Mouse (Mus musculus): ENCODE measurements around the gene Drd4.

DNA sequence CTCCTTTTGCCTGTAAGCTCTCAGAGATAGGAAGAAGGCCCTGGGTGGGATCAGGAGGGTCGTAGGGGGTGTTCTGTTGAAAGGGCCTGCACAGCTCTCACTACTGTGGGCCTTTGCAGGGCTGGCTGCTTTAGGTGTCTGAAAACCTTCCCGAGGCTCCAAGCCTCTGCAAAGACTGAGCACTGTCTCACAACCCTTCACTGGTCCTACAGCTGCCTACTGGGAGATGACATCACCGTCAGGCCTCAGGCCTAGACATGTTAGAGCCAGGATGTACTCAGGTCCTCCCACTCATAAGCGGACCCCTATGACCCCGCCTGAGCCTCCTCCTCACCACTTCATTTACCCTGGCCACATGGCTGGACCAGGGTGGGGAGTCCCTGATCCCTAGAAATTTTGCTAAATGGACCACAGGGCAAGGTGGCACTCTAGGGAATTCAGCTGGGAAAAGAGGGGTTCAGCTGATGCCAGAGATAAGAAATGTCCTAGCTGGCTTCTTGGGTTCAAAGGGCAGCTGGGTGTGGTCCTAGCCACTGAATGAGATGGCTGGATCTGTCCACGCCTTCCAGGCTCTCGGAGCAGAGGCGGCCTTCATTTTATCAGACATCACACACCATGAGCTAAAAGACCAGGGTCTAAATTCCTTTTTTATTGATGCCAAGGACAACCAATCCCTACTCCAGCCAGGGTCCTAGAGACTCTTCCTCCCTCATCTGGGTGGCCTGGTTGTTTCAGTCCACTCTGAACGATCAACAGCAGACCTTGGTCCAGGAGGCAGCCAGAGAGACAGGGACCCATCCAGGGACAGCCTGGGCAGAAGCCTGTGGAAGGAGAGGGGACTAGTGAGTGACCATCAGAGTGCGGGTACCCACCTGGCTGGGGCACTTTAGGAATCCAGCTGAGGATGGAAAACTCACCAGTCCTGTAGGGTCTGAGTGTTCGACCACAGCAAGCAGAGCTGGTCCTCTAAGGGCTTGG lies 13.8 kb upstream of the Drd4 start:
- TF ChIP-seq CTCF (IDR thresholded peaks at IDR 0.05; ENCODE audit: low read depth) (no peak), EP300 (IDR thresholded peaks at IDR 0.05; ENCODE audit: low read depth) (no peak)

All from liver, embryonic 14.5 days (tissue).